Mouse (Mus musculus): Measurements from ENCODE around the gene Tomm22. TPM values are rescaled to one million over a fixed set of nuclear protein-coding genes. Genes with fewer than 3 reads are reported as not detected.

Tomm22 gene
- polyA plus RNA-seq, 1 experiment from 2014 or later, result 210 TPM

DNA sequence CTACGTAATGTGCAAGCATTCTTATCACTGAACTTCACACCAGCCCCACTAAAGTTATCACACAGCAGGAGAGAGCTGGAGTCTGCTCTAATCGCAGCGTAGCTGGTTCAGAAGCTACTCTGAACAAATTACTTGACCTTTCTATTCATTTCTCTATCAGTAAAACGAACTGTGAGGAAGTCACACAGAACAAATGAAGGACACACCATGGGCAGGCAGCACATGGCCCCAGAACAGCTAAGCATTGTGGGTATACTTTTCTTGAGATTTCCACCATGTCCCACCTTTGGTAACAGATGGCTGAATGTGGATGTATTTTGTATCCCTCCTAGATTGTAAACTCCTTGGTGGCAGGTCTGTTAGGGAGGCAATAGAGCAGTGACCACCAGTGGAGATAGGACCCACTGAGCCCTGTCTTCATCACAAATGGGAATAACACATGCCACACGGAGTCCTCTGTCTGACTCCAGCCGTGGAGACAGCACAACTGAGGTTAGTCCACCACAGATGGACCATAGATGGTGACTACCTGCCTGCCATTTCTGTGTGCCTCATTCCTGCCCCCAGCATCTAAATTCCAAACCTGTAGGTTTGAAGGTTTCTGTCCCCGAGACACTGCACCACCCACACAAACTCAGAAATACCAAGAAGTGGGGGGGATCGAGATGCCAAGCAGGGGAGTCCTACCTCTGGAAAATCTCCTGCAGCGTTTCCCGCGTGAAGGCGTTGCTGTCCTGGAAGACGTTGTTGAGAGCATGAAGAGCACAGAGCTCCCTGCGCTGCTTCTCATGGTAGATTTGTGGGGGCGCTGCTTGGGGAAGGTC is 15.6 kb downstream of the Tomm22 start:
- H3K4me3 ChIP-seq (replicated peaks), result peak overlapping the region; percentile 94
- peak overlapping the region; percentile 47 for H3K9ac ChIP-seq
- H3K9me3 ChIP-seq (replicated peaks), result no peaks in the 10 kb centered on the region
- no peak overlapping the region for H3K27ac ChIP-seq (replicated peaks)
- H3K27me3 ChIP-seq, result no peaks in the 10 kb centered on the region
- H3K4me2 ChIP-seq (replicated peaks), result peak overlapping the region; percentile 73
- peaks cover 54% of the 10 kb centered on the region for H3K4me1 ChIP-seq
- 0 out of 2 replicates have a peak, but pooled peaks cover 7% of the 10 kb centered on the region for H3K36me3 ChIP-seq
- no peak for ATAC-seq (ENCODE audit: insufficient number of reproducible peaks, low FRiP score, low TSS enrichment, low read depth)
- WGBS, result 14% methylated on average over 15 of the region's 15 CpGs

DNA sequence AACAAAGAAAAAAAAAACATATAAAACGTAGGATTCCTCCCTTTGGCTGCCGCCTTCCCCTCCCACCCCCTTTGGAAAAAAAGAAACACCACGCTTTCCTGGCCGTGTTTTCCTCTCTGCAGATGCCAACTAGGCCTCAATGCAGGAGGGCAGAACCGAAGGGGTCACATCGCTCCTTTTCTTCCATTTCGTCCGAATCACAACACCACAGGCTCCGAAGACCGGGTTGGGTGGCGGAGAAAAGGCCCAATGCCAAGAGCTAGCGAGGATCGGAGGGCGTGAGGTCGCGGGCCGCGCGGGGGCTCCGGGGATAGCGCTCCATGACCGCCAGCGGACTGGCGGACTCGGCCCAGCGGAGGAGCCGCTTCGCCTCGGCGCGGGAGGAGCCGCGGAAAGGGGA is 16.5 kb downstream of the Tomm22 start:
- peaks cover 62% of the 10 kb centered on the region for H3K4me1 ChIP-seq
- H3K9me3 ChIP-seq (replicated peaks), result no peaks in the 10 kb centered on the region
- H3K4me3 ChIP-seq (replicated peaks), result peak overlapping the region; percentile 94
- H3K27ac ChIP-seq (replicated peaks), result peak overlapping the region; percentile 97
- no peak for ATAC-seq (ENCODE audit: insufficient number of reproducible peaks, low FRiP score, low TSS enrichment, low read depth)
- H3K9ac ChIP-seq, result peak overlapping the region; percentile 96
- peak overlapping the region; percentile 73 for H3K4me2 ChIP-seq (replicated peaks)
- WGBS, result under 1% methylated on average over 33 of the region's 33 CpGs
- H3K27me3 ChIP-seq, result no peaks in the 10 kb centered on the region
- H3K36me3 ChIP-seq, result 0 out of 2 replicates have a peak, but pooled peaks cover 7% of the 10 kb centered on the region

DNA sequence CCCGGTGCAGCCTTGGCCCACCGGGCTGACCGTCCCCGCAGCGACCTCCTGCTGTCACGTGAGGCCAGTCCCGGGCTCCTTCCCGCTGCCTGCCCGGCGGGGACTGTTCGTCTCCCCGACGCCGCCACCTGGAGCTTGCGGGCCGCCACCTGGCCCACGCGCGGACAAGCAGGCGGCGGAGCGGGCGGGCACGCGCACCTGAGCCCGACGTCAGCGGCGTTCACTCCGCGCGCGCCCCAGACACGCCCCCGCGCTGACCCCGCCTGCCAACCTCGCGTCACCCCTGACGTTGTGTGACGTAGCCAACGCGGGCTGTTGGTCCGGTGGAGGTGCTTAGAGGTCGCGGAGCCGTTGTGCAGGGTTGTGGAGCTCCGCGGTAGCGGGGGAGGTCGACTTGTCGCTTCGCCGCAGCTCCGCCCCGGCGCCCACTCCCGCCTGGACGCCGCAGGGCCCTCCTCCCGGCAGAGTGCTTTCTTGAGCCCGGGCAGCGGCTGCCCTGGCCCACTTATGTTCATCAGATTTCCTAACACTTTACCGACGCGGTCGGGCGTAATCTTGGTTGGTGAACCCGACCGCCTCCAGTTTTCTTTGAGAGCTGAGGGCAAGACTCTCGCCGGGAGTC is 17.1 kb downstream of the Tomm22 start, which contains the start of gene Josd1:
Gene Josd1, minus strand, starts transcription at position 274 of the 622 bp plus-strand sequence.
- 0% methylated on average over 63 of the region's 72 CpGs for WGBS
- H3K4me3 ChIP-seq (replicated peaks), result peak within 1 kb of the TSS; percentile 94
- peaks cover 62% of the 10 kb centered on the region for H3K4me1 ChIP-seq

DNA sequence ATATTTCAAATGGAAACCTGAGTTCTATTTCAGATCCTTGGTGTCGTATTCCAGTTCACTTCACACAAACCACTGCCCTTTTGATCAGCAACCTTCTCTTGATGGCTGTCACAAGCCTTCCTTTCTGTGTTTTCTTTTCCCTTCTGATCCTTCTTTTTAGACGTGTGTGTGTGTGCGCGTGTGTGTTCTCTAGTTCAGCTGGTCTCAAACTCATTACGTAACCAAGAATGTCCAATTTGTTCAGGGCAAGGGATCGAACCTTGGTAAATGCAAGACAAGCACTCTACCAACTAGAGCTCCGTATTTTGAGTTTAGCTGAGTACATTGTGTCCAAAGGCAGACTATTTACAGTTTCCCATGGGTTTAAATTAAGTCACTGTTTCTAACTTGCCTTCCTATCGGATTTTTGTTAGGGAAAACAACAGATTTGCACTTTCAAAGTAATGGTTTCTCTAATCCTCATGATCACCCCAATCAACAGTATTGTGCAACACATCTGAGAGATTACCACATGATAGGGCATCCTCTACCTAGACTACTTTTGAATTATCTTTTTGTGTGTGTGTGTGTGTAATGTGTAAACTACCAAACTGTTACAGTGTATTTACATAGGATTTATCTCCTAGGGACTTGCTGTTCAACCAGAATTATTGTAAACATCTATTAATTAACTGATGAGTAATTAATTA is 17.8 kb downstream of the Tomm22 start:
- peaks cover 58% of the 10 kb centered on the region for H3K4me1 ChIP-seq
- WGBS, result 2% methylated on average over 8 of the region's 8 CpGs
- peak overlapping the region; percentile 94 for H3K4me3 ChIP-seq (replicated peaks)
- peak overlapping the region; percentile 97 for H3K27ac ChIP-seq (replicated peaks)
- no peaks in the 10 kb centered on the region for H3K9me3 ChIP-seq (replicated peaks)
- ATAC-seq (ENCODE audit: insufficient number of reproducible peaks, low FRiP score, low TSS enrichment, low read depth), result no peak
- no peaks in the 10 kb centered on the region for H3K27me3 ChIP-seq
- peak overlapping the region; percentile 96 for H3K9ac ChIP-seq
- H3K4me2 ChIP-seq (replicated peaks), result peak overlapping the region; percentile 73
- H3K36me3 ChIP-seq, result 0 out of 2 replicates have a peak, but pooled peaks cover 3% of the 10 kb centered on the region

More for the DNA sequence above, 17.1 kb downstream of the Tomm22 start, which contains the start of gene Josd1:
- no peaks in the 10 kb centered on the region for H3K27me3 ChIP-seq
- no peaks in the 10 kb centered on the region for H3K9me3 ChIP-seq (replicated peaks)
- H3K4me2 ChIP-seq (replicated peaks), result peak within 1 kb of the TSS; percentile 73
- H3K36me3 ChIP-seq, result 0 out of 2 replicates have a peak, but pooled peaks cover 5% of the 10 kb centered on the region
- peak within 1 kb of the TSS; percentile 97 for H3K27ac ChIP-seq (replicated peaks)
- peak; percentile 71 for ATAC-seq (ENCODE audit: insufficient number of reproducible peaks, low FRiP score, low TSS enrichment, low read depth)
- H3K9ac ChIP-seq, result peak within 1 kb of the TSS; percentile 96

DNA sequence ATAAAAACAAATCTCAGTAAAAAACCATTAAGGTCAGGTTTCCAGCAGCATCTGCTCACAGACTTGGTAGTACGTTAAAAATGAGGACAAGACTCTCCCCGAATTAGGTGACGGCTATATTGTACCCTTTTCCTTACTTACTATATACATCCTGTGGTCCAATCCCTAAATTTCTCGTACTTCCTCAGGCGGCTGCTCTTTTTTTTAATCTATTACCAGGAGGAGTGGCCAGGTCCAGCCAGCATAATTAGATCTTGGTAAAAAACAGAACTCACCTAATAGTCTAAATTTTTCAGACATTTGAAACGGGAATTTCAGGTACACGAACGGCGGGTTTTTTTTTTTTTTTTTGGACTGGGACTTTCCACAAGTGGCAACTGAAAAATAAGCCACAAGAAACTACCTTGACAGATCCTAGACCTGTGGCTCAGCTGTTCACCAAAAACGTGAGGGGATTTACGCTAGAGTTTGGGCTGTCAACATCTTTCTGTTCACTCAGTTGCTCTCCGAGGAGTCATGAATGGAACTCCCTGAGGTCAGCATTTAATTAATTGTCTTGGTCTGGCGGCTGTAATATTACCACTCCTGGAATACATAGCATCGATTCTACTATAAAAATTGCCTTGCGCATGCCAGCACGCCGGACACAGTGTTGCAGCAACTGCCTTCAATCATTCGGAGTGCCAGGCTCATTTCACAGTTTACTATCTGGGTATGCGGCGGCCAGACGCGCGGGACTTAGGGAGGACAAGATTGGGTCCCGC is 19.2 kb downstream of the Tomm22 start:
- Histone ChIP-seq H3K4me3 (replicated peaks) (peak overlapping the region; percentile 89), H3K9ac (no peak overlapping the region), H3K9me3 (replicated peaks) (no peaks in the 10 kb centered on the region), H3K27ac (replicated peaks) (peak overlapping the region; percentile 66; the same call in 1 of the 2 replicates), H3K36me3 (peaks cover 6% of the 10 kb centered on the region; the same call in 1 of the 2 replicates), H3K4me2 (replicated peaks) (peak overlapping the region; percentile 72), H3K27me3 (no peaks in the 10 kb centered on the region), H3K4me1 (peaks cover 44% of the 10 kb centered on the region)
- 11% methylated on average over 24 of the region's 24 CpGs for WGBS
- no peak for ATAC-seq (ENCODE audit: insufficient number of reproducible peaks, low FRiP score, low TSS enrichment, low read depth)

DNA sequence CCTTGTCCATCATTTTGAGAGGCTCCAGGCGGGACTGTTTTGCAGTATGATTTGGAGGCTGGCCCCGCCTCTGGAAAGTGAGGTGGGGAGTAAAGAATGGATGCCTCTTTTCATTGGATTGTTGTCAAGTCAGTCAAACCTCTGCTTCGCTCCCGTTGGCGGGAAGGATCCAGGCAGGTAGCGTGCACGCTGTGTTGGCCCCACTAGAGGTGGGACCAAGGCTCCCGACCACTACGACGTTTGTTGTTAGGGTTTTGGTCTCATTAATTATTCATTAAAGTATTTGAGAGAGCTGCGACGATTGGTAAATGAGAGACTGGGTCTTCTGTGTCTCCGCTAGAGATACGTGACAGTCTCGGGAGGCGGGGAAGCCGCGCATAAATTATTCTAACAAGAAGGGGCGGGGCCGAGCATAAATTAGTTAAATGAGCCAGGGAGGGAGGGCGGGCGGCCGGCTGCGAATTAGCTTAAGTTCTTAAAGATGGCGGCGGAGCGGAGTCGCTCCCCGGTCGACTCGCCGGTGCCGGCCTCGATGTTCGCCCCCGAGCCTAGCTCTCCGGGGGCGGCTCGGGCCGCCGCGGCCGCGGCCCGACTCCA is 19.9 kb downstream of the Tomm22 start, which contains the start of gene Gtpbp1:
Gene Gtpbp1, plus strand, starts transcription at position 420 of the 597 bp plus-strand sequence.
- no peaks in the 10 kb centered on the region for H3K27me3 ChIP-seq
- no peaks in the 10 kb centered on the region for H3K9me3 ChIP-seq (replicated peaks)
- H3K4me2 ChIP-seq (replicated peaks), result peak within 1 kb of the TSS; percentile 72
- H3K4me3 ChIP-seq (replicated peaks), result peak within 1 kb of the TSS; percentile 89
- WGBS, result under 1% methylated on average over 45 of the region's 45 CpGs
- H3K9ac ChIP-seq, result peak within 1 kb of the TSS; percentile 85
- peak; percentile 97 for ATAC-seq (ENCODE audit: insufficient number of reproducible peaks, low FRiP score, low TSS enrichment, low read depth)
- H3K36me3 ChIP-seq, result peaks cover 10% of the 10 kb centered on the region
- H3K4me1 ChIP-seq, result peaks cover 37% of the 10 kb centered on the region
- H3K27ac ChIP-seq (replicated peaks), result peak within 1 kb of the TSS; percentile 88

DNA sequence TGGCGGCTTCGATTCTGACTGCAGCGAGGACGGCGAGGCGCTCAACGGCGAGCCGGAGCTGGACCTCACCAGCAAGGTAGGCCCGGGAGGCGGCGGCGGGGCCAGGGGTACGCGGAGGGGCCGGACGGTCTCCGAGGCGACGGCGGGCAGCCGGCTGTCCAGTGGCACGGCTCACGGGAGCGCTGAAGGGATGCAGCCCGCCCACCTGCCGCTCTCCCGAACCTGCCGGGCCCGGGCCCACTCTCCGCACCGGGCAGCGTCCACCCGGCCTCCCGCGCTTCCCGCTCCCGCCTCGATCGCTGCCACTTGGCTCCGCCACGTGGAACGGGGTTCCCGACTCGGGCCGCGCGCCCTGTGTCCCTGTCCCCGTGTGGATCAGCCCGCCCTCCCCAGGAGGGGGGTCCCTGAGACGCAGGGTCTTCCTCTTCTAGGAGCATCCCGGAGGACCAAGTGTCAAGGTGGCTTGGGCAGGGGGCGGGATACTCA is 20.4 kb downstream of the Tomm22 start:
- WGBS, result under 1% methylated on average over 53 of the region's 53 CpGs
- Histone ChIP-seq H3K4me2 (replicated peaks) (peak overlapping the region; percentile 72), H3K4me3 (replicated peaks) (peak overlapping the region; percentile 89), H3K4me1 (peaks cover 32% of the 10 kb centered on the region), H3K27ac (replicated peaks) (peak overlapping the region; percentile 88), H3K9ac (peak overlapping the region; percentile 85), H3K9me3 (replicated peaks) (no peaks in the 10 kb centered on the region), H3K27me3 (no peaks in the 10 kb centered on the region), H3K36me3 (peaks cover 10% of the 10 kb centered on the region)
- ATAC-seq (ENCODE audit: insufficient number of reproducible peaks, low FRiP score, low TSS enrichment, low read depth), result no peak

DNA sequence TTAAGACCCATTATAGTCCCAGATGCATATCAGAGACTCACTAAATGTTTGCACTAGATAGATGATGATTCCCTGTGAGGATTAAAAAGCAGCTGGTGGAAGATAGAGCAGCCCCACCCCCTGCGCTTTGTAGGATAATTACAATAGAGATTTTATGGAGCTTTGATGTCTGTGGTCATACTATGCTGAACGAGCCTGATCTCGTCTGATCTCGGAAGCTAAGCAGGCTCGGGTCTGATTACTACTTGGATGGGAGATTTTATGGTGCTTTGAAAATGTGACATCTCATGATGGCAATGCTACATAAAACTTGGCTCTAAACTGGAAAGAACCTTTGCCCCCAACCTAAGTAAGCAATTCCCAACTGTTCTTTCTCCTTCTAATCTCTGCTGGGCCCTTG is 21.7 kb downstream of the Tomm22 start:
- peaks cover 27% of the 10 kb centered on the region for H3K4me1 ChIP-seq
- H3K27ac ChIP-seq (replicated peaks), result no peak overlapping the region
- peak overlapping the region; percentile 72; the same call in 1 of the 2 replicates for H3K4me2 ChIP-seq (replicated peaks)
- peaks cover 10% of the 10 kb centered on the region for H3K36me3 ChIP-seq
- no peak overlapping the region for H3K9ac ChIP-seq
- no peaks in the 10 kb centered on the region for H3K27me3 ChIP-seq
- ATAC-seq (ENCODE audit: insufficient number of reproducible peaks, low FRiP score, low TSS enrichment, low read depth), result no peak
- no peak overlapping the region for H3K4me3 ChIP-seq (replicated peaks)
- H3K9me3 ChIP-seq (replicated peaks), result no peaks in the 10 kb centered on the region
- 48% methylated on average over 5 of the region's 5 CpGs for WGBS

DNA sequence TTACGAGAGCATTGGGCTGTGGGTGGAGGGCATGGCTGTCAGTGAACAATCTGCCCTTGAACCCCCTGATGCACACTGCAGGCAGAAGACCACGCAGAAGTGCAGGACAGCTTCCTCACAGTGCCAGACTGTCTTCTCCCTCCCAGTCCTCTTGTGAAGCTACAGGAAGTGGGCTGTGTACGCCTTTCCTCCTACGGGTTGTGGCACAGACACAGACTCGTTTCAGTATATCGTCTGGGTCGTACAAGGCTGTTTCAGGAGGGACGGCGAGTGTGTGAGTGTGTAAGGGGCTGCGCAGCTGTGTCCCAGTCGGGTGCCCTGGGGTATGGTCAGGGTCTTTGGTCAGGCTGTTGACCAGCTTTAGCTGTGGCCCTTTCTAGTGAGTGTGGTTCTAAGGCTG is 23.1 kb downstream of the Tomm22 start:
- no peaks in the 10 kb centered on the region for H3K9me3 ChIP-seq (replicated peaks)
- no peak overlapping the region for H3K9ac ChIP-seq
- H3K4me1 ChIP-seq, result peaks cover 25% of the 10 kb centered on the region
- WGBS, result 76% methylated on average over 11 of the region's 11 CpGs
- H3K4me3 ChIP-seq (replicated peaks), result no peak overlapping the region
- no peak overlapping the region for H3K27ac ChIP-seq (replicated peaks)
- no peak for ATAC-seq (ENCODE audit: insufficient number of reproducible peaks, low FRiP score, low TSS enrichment, low read depth)
- peaks cover 10% of the 10 kb centered on the region for H3K36me3 ChIP-seq
- H3K4me2 ChIP-seq (replicated peaks), result no peak overlapping the region
- no peaks in the 10 kb centered on the region for H3K27me3 ChIP-seq

DNA sequence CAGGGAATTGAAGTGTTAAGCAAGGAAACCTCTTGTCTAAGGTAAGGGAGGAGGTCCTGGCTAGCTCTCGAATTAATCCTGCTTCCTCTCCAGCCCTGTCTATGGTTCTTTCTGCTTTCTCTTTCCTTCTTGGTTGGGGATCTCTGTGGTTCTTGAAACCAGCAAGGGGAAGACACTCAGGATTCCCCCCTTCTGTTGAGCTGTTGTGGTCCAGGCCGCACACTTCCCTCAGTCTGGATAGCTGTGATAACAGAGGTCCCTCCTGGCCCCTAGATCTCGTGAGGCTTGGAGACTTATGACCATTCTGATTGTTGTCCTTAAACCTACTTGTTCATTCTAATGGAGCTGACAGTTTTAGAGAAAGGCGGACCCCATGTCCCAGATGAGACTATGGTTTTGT is 23.9 kb downstream of the Tomm22 start:
- H3K4me2 ChIP-seq (replicated peaks), result no peak overlapping the region
- peaks cover 25% of the 10 kb centered on the region for H3K4me1 ChIP-seq
- ATAC-seq (ENCODE audit: insufficient number of reproducible peaks, low FRiP score, low TSS enrichment, low read depth), result no peak
- 89% methylated on average over 4 of the region's 4 CpGs for WGBS
- H3K27me3 ChIP-seq, result no peaks in the 10 kb centered on the region
- no peak overlapping the region for H3K9ac ChIP-seq
- H3K27ac ChIP-seq (replicated peaks), result no peak overlapping the region
- no peak overlapping the region for H3K4me3 ChIP-seq (replicated peaks)
- H3K9me3 ChIP-seq (replicated peaks), result no peaks in the 10 kb centered on the region
- H3K36me3 ChIP-seq, result peaks cover 15% of the 10 kb centered on the region

Data from embryonic facial prominence, embryonic 15.5 days (tissue).